Mouse (Mus musculus) midbrain, embryonic 11.5 days (tissue): ENCODE measurements around the gene Trim27. TPM values are rescaled to one million over a fixed set of nuclear protein-coding genes. Genes with fewer than 3 reads are reported as not detected.

Source experiments
- ATAC-seq: fragments of 200-750 bp; cut with Nextera tagmentation; 2 replicates; pipeline ENCODE4 v1.8.0; 2017; ENCODE audit warnings: moderate TSS enrichment, moderate library complexity; ENCODE audit not compliant: low FRiP score
- DNase-seq: peaks from one replicate; pipeline ENCODE4 v3.0.0; 2015; ENCODE audit warnings: low spot score; ENCODE audit errors: missing footprints
- H3K27ac ChIP-seq: fragments of 300-500 bp; sonication (generic); 2 replicates; pipeline ENCODE4 v1.5.1; 2014; ENCODE audit warnings: low read depth, low read length
- H3K27me3 ChIP-seq: fragments of 300-500 bp; sonication (generic); 2 replicates; pipeline ENCODE4 v1.6.1; 2014; ENCODE audit warnings: mild to moderate bottlenecking, low read length, moderate library complexity, mixed read lengths; ENCODE audit not compliant: control insufficient read depth, insufficient read depth
- H3K36me3 ChIP-seq: fragments of 300-500 bp; sonication (generic); 2 replicates; pipeline ENCODE4 v1.6.1; 2014; ENCODE audit warnings: mild to moderate bottlenecking, low read length, moderate library complexity, mixed read lengths; ENCODE audit not compliant: control insufficient read depth, insufficient read depth
- H3K4me1 ChIP-seq: fragments of 300-500 bp; sonication (generic); 2 replicates; pipeline ENCODE4 v1.6.1; 2014; ENCODE audit warnings: low read length; ENCODE audit not compliant: control insufficient read depth, insufficient read depth
- H3K4me2 ChIP-seq: fragments of 300-500 bp; sonication (generic); 2 replicates; pipeline ENCODE4 v1.6.1; 2014; ENCODE audit warnings: mild to moderate bottlenecking, moderate library complexity
- H3K4me3 ChIP-seq: fragments of 300-500 bp; sonication (generic); 2 replicates; pipeline ENCODE4 v1.5.1; 2014; ENCODE audit warnings: low read depth, low read length
- H3K9ac ChIP-seq: fragments of 300-500 bp; sonication (generic); 2 replicates; pipeline ENCODE4 v1.6.1; 2014; ENCODE audit warnings: low read length
- H3K9me3 ChIP-seq: fragments of 300-500 bp; sonication (generic); 2 replicates; pipeline ENCODE4 v1.6.1; 2016; ENCODE audit warnings: low read length; ENCODE audit not compliant: control insufficient read depth
- WGBS: fragments of 180-500 bp; shearing (Covaris S2); extraction: QIAGEN DNeasy Blood & Tissue Kit; methylation state at CpG from one replicate; pipeline ENCODE4 v1.1.7; 2014; 5-methylcytosine and 5-hydroxymethylcytosine counted together
- polyA plus RNA-seq: library from polyadenylated mRNA; unstranded; fragments of >200 nt; fragmentation: Nextera tagmentation; extraction: Ambion mirVana; gene quantifications from 2 replicates; pipeline ENCODE4 v1.2.1, GENCODE M21; 2014

The Trim27 gene
- 136 and 138 TPM in 2 replicates for polyA plus RNA-seq

GRCm38 (mm10) chr13:21179367-21179723, at the start of gene Trim27:
Gene Trim27, plus strand, starts transcription at chr13:21179445.
- 0% methylated on average over 15 of the region's 15 CpGs for WGBS
- Histone ChIP-seq H3K9ac (peak within 1 kb of the TSS; percentile 93), H3K27me3 (no peaks in the 10 kb centered on the region), H3K27ac (peak within 1 kb of the TSS; percentile 87), H3K36me3 (peaks cover 9% of the 10 kb centered on the region), H3K4me3 (peak within 1 kb of the TSS; percentile 99), H3K4me2 (peak within 1 kb of the TSS; percentile 68), H3K4me1 (peaks cover 14% of the 10 kb centered on the region), H3K9me3 (no peaks in the 10 kb centered on the region)
- DNase-seq (no peak), ATAC-seq (peak; percentile 50)

- H3K27ac ChIP-seq = no peak overlapping the region
- H3K4me1 ChIP-seq = no peaks in the 10 kb centered on the region
- no peaks in the 10 kb centered on the region for H3K9me3 ChIP-seq
- DNase-seq (no peak), ATAC-seq (no peak)
- no peaks in the 10 kb centered on the region for H3K36me3 ChIP-seq
- no peak overlapping the region for H3K9ac ChIP-seq
- WGBS = 50% methylated on average over 8 of the region's 8 CpGs
- no peaks in the 10 kb centered on the region for H3K27me3 ChIP-seq
- H3K4me3 ChIP-seq = no peak overlapping the region
- H3K4me2 ChIP-seq = no peak overlapping the region
Measured at GRCm38 (mm10) chr13:21142421-21142820, 36.8 kb upstream of the Trim27 start.

DNA sequence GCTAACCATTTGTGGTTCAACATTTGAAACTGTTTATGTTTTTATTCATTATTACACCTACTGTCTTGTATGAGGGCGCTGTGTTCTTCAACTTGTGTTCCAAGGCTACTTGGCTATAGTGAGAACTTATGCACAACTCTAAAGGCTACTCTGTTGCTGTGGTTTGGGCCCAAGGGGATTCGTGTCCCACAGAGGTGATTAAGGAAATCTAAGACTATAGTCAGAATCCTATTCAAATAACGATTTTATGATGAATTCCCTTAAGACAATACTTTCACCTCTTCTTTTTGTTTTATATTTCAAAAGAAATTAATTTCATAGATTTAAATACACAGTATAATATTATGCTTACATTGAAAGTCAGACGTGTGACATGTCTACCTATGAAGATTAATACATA, 33.5 kb upstream of the Trim27 start, which contains the start of gene Olfr1368:
Gene Olfr1368, minus strand, starts transcription at position 101 of the 400 bp plus-strand sequence.
- DNase-seq (no peak), ATAC-seq (no peak)
- Histone ChIP-seq H3K4me1 (no peaks in the 10 kb centered on the region), H3K36me3 (no peaks in the 10 kb centered on the region), H3K4me2 (no peak within 1 kb of the TSS), H3K9me3 (no peaks in the 10 kb centered on the region), H3K27ac (no peak within 1 kb of the TSS), H3K27me3 (no peaks in the 10 kb centered on the region), H3K9ac (no peak within 1 kb of the TSS), H3K4me3 (no peak within 1 kb of the TSS)
- 78% methylated on average over 4 of the region's 4 CpGs for WGBS

- H3K36me3 ChIP-seq = no peaks in the 10 kb centered on the region
- DNase-seq = no peak
- H3K4me2 ChIP-seq = no peak overlapping the region
- no peak for ATAC-seq
- 83% methylated on average over 5 of the region's 5 CpGs for WGBS
- no peak overlapping the region for H3K4me3 ChIP-seq
- no peak overlapping the region for H3K27ac ChIP-seq
- no peak overlapping the region for H3K9ac ChIP-seq
- no peaks in the 10 kb centered on the region for H3K9me3 ChIP-seq
- H3K27me3 ChIP-seq = no peaks in the 10 kb centered on the region
- no peaks in the 10 kb centered on the region for H3K4me1 ChIP-seq
Measured at GRCm38 (mm10) chr13:21155888-21156287, 23.4 kb upstream of the Trim27 start.

- Histone ChIP-seq H3K36me3 (no peaks in the 10 kb centered on the region), H3K4me2 (peak overlapping the region; percentile 68; the same call in 1 of the 2 replicates), H3K9me3 (no peaks in the 10 kb centered on the region), H3K4me3 (no peak overlapping the region), H3K27ac (no peak overlapping the region), H3K9ac (no peak overlapping the region), H3K27me3 (no peaks in the 10 kb centered on the region), H3K4me1 (no peaks in the 10 kb centered on the region)
- ATAC-seq (no peak), DNase-seq (peak; percentile 77)
- 7% methylated on average over 9 of the region's 9 CpGs for WGBS
Measured at GRCm38 (mm10) chr13:21158071-21158470, 21.2 kb upstream of the Trim27 start.

DNA sequence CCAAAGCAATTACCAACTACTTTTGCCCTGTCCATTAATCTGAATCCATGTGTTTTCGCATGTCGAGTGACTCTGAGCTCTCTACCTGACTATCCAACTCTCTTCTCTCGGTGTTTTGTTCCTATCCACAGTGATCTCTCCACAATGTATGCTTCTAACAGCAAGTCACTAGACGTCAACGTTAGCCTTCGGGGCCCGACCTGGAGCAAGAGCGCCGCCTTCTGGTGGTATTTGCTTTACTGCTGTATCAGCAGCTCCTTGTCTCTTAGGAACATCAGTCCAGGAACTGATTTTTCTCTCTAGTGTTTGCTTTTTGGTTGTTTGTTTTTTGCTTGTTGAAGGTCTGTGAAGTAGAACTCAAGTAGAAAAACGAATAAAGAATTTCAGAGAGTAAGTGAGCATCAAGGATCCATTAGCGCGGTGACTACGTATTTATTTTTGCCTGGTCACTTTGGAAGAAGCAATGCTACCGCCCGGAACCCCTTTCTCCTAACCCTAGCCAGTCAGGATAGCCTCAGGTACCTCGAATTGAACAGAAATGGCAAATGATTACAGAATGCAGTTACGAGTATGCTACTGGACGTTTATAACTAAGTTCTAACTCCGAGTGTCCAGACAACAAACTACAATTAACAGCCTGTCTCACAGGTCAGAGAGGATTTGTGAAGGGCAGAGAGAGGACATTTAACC, 20.3 kb upstream of the Trim27 start:
- no peaks in the 10 kb centered on the region for H3K27me3 ChIP-seq
- ATAC-seq = peak; percentile 31; the same call in 1 of the 2 replicates
- no peak overlapping the region for H3K27ac ChIP-seq
- no peaks in the 10 kb centered on the region for H3K36me3 ChIP-seq
- under 1% methylated on average over 19 of the region's 19 CpGs for WGBS
- peak overlapping the region; percentile 45 for H3K4me3 ChIP-seq
- H3K9ac ChIP-seq = peak overlapping the region; percentile 29; the same call in 1 of the 2 replicates
- H3K4me2 ChIP-seq = peak overlapping the region; percentile 68
- DNase-seq = peak; percentile 98
- no peaks in the 10 kb centered on the region for H3K4me1 ChIP-seq
- H3K9me3 ChIP-seq = no peaks in the 10 kb centered on the region

DNA sequence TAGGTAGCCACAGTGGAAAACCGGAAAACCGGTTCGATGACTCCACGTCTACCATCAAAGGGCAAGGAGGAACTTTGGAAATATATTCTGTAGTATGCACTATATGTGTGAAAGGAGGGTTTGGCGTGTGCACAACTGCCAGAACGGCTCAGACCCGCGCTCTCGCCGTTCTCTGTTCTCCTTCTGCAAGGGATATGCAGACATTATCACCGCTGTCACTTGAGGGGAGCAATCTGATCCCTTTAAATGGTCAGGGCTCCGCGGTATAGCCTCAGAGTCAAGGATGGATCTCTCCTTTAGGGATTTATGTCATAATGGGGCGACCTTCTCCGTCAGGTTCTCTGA, 19.8 kb upstream of the Trim27 start:
- Histone ChIP-seq H3K4me2 (peak overlapping the region; percentile 68), H3K36me3 (no peaks in the 10 kb centered on the region), H3K27ac (no peak overlapping the region), H3K9me3 (no peaks in the 10 kb centered on the region), H3K4me3 (peak overlapping the region; percentile 45), H3K4me1 (no peaks in the 10 kb centered on the region), H3K27me3 (no peaks in the 10 kb centered on the region), H3K9ac (peak overlapping the region; percentile 29; the same call in 1 of the 2 replicates)
- under 1% methylated on average over 15 of the region's 15 CpGs for WGBS
- DNase-seq (no peak), ATAC-seq (no peak)

- WGBS = under 1% methylated on average over 16 of the region's 16 CpGs
- no peaks in the 10 kb centered on the region for H3K4me1 ChIP-seq
- H3K9ac ChIP-seq = peak overlapping the region; percentile 31
- no peak overlapping the region for H3K27ac ChIP-seq
- H3K9me3 ChIP-seq = no peaks in the 10 kb centered on the region
- peak; percentile 92 for DNase-seq
- H3K4me3 ChIP-seq = peak overlapping the region; percentile 45
- ATAC-seq = peak; percentile 33
- H3K27me3 ChIP-seq = no peaks in the 10 kb centered on the region
- peak overlapping the region; percentile 68 for H3K4me2 ChIP-seq
- no peaks in the 10 kb centered on the region for H3K36me3 ChIP-seq
Measured at GRCm38 (mm10) chr13:21160041-21160511, 19.2 kb upstream of the Trim27 start.
